Mouse (Mus musculus) layer of hippocampus, adult 8-10 months (tissue): Measurements from ENCODE around the gene Zfp941. TPM values are rescaled to one million over a fixed set of nuclear protein-coding genes. Genes with fewer than 3 reads are reported as not detected.
A peak's percentile ranks its signal among the peaks of the same experiment; 100 is the strongest.

ENCODE experiments used
- DNase-seq, 2 experiments: peaks; one replicate each; pipeline ENCODE4 v3.0.0; 2022; ENCODE audit warnings: low spot score in 2 of 2
- total RNA-seq, 4 experiments: library from RNA; stranded (reverse); gene quantifications; 2 replicates each; pipeline ENCODE4 v1.2.4; 2022

Zfp941 gene
- total RNA-seq, 4 experiments from 2014 or later = 16.3 to 17.8 (median 16.7) TPM

- DNase-seq = no peak
These were observed 19.1 kb upstream of the Zfp941 start for GRCm38 (mm10) chr7:140840750-140841735.

DNA sequence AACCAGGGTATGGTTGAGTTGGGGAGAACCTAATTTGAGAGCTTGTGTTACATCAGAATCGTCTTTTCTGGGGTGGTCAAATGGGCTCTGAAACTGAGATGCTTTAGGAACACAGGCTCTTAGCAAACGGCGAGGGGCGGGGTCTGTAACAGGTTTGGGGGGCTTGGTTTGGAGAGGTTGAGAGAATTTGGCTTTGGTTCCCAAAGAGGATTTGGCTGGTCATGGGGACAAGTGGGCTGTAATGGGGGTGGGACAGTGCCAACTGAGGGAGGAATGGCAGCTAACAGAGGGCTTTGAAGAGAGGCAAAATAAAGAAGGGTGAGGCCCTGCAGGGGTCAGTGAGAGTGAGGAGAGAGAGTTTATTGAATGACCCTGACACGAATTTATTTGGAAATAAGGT is 17.6 kb upstream of the Zfp941 start:
- no peak for DNase-seq

DNA sequence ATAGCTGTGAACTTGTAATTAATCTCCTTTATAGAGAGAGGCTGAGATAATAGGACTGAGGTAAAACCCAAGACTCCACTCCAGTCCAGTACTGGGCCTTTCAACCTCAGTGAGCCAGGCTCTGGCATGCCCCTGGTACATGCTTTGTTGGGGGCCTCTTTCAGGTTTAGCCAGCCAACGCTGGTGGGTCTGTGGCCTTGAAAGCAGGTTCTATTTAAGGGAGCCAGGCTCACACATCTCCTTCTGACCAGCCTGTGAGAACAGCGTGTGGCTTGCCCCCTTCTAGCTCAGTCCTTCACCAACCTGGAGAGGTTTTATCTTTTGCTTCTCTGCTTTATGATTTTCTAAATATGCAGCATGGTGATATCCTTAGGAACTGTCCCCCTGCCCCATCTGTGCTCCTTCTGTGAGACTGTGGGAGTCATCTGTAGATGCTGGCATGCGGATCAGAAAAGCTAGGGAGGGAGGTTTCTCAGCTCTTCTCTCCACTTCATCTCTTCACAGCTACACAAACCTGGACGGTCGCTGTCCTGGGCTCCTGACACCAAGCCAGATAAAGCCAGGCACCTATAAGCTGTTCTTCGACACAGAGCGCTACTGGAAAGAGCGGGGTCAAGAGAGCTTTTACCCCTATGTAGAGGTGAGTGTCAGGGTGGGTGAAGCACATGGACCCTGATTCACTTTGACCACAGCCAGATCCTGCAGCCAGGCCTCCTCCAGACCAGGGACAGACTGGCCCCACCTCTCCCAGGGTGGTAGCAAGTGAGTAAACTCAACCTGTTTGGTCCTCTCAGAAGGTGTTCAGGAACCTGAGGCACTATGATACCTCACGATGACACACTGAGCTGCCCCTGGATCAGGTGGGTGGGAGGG is 14.5 kb upstream of the Zfp941 start:
- DNase-seq = peak in 1 of 2 experiments; percentile 70

DNA sequence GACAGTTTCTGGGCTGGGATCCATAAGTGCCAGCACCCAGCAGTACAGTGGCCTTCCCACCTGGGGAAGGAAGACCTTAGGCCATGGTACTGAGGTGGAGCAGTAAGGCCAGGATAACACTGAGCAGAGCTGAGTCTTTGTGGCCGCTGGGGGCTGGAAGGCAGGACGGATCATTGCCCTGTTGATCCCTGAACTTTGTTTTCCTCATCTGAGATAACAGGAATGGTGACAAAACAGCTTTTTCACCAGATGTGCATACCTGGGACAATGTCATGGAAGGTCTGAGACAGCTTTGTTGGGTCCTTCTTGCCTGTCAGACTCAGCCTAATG is 13.7 kb upstream of the Zfp941 start:
- DNase-seq = no peak

DNA sequence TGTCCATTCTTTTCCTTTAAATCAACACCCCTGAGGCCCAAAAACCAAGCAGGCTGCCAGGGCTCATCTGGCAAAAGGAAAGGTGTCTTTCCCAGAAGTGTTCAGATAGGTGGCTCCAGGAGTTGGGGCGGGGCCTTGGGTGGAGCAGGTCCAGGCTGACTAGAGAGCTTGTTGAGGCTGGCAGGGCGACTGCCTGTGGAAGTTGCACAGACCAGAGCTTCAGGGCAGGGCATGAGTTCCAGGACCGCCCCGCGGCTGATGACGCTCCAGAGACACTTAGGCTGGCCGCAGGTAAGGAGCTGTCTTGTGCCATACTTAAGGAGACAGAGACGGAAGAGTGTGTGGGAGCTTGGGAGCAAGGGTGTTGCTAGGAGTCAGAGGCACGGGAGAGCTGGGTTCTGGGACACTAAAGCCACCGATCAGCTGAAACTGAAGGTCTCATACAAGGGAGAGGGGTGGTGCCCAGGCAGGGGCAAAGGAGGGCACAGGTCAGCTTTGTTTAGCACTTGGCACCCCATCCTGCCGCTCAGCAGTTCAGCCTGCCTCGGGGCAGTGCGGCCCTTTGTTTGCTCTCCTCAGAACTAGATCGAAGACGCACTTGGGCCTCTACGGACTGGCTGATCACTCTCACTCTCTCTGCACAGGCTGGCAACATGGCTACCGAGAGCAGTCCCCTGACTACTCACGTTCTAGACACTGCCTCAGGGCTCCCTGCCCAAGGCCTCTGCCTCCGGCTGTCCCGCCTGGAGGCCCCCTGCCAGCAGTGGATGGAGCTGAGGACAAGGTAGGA is 13.2 kb upstream of the Zfp941 start, which contains the start of gene Urah:
TSS of gene Urah (plus strand) at position 51 of the 790 bp plus-strand sequence.
- DNase-seq = no peak

DNA sequence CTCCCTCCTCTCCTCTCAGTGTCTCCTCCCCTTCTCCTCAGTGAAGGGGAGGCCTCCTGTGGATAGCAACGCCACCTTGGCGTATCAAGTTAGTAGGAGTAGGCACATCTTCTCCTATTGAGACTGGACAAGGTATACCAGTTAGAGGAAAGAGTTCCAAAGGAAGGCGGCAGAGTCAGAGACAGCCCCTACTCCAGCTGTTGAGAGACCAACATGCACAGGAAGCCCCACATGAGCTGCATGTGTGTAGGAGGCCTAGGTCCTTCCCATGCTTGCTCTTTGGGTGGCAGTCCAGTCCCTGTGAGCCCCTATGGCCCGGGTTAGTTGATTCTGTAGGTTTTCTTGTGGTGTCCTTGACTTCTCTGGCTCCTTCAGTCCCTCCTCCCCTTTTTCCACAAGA is 11.4 kb upstream of the Zfp941 start:
- no peak for DNase-seq

- no peak for DNase-seq
These were observed 9.5 kb upstream of the Zfp941 start for GRCm38 (mm10) chr7:140831447-140831846.

GRCm38 (mm10) chr7:140828171-140828881 is 6.3 kb upstream of the Zfp941 start:
- peak; percentile 65 to 73 for DNase-seq

DNA sequence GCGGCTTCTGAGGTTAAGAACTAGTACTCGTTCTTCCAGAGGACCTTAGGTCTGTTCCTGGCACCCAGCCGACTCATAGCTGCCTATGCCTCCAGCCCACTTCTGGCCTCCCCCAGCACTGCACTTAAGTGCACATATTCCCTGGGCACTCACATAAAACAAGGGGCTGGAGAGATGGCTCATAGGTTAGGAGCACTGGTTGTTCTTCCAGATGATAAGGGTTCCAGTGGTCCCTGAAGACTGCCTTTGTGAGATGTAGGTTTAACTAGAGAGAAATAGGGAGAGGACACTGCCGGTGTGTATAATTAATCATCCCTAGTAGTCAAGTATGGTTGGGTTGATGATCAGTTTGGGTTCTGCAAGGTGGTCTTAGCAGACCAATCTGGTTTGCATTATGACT is 753 bp upstream of the Zfp941 start:
- DNase-seq = no peak

GRCm38 (mm10) chr7:140821305-140821652 is 699 bp downstream of the Zfp941 start:
- no peak for DNase-seq

- no peak for DNase-seq
These were observed 1.8 kb downstream of the Zfp941 start for GRCm38 (mm10) chr7:140820173-140820572.

DNA sequence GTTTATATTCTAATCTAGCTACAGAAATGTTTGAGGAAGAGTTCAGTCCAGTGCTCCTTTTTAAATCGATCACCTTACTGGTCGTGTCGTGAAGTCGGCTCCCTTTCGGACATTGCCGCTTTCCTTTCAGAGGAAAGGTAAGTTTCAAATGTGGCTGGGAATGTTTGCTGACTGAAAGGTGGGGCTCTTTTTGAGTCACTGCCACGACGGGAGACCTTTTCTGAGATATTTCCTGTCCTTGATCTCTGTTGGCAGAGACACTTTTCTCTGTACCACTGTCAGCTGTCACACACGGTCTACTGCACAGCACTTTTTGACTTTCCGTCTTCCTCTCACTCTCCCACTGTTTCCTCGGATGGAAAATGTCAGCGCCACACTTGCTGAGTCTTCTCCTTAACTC is 9.1 kb downstream of the Zfp941 start:
- DNase-seq = no peak

DNA sequence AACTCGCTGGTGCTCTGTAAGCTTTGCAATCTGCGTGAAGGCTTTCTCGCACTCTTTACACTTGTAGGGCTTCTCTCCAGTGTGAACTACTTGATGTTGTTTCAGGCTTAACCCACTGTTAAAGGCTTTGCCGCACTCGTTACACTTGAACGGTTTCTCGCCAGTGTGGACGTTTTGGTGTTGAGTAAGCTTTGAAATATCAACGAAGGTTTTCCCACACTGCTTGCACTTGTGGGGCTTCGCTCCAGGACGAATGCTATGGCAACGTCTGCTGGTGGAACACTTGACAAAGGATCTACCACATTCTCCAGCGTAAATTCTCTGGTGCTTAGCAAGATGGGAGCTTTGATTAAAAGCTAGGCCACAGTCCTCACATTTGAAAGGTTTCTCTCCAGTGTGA is 10.3 kb downstream of the Zfp941 start:
- DNase-seq = peak in 1 of 2 experiments; percentile 51

GRCm38 (mm10) chr7:140810496-140810895 is 11.5 kb downstream of the Zfp941 start:
- DNase-seq = no peak

DNA sequence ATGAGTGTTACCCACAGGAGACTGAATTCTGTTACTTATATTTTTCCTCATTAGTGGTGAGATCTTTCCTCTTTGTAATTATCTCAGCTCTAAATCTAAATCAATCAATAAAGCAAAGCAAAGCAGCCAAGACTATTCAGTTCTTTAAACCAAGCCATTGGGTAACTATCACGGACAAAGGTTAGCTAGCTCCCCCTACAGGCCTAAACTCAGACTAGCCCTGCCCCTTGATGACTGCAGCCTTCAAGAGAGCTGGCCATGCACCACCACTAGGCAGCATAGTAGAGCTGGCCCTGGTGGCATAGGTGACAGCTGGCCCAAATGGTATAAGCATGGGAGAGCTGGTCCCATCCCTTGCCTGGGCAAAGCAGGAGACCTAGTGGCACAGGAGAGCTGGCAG is 16.3 kb downstream of the Zfp941 start:
- DNase-seq = peak; percentile 56 to 71

DNA sequence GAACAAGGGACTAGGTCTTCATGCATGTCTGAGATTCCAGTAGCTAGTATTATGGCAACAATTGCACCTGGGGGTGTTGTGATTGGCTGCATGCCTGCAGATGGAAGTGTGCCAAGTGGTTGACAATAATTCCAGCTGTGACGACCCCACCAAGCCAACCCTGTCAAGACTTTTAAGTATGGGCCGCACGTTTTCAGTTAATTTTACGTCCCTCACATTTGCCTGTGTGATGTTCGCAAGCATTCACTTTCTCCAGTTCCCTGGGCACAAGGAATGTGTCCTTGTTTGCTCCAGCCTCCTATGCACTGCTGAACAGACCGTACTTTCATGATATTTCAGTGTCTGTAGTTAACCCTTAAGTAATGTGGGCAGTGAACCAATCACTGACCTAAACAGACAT is 19.3 kb downstream of the Zfp941 start:
- DNase-seq = no peak

- DNase-seq = no peak
These were observed 23.8 kb downstream of the Zfp941 start for GRCm38 (mm10) chr7:140798212-140798611.

DNA sequence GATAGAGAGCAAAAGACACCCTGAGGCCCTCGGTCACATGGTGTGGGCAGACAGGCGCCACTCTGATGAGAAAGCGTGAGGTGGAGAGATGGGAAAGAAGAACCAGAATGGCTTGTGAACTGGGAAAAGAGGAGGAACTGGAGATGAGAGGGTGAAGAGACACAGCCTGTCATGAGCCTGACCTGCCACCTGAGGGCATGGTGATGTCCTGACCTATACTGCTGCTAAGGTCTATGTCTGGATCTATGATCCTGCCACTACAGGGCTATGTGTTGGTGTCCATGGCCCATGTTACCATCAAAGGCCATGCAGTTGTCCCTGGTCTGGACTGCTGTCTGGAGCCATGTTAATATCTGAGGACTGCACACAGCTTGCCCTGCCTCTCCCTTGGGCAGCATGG is 24.4 kb downstream of the Zfp941 start:
- DNase-seq = no peak

- DNase-seq = no peak
These were observed 28.4 kb downstream of the Zfp941 start for GRCm38 (mm10) chr7:140793541-140793940.

DNA sequence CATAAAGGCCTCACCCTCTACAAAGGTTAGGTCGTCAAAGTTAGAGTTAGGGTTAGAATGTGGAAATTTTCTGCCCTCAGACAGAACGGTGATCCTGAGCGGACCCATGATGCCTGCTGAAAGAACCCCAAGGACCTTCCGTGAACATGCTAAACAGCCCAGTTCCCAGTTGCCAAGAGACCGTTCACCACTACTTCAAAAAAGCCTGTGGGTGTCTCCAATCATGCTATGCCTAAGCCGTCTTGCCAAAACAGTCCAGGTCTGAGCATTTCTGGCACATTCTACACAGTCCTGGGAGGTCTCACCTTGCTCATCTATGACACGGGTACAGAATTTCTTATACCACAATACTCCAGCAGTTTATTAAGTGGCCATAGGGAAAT is 33.9 kb downstream of the Zfp941 start:
- DNase-seq = no peak
